Mouse (Mus musculus) thymus, postnatal 14 days (tissue): ENCODE results near the gene Cep19.
"Not testable (repeated sequence)": the region's sequence is repeated elsewhere in the genome, so short reads cannot be mapped to it uniquely, and the experiment has no call there.

Experiments
- DNase-seq: peaks from one replicate; pipeline ENCODE4 v3.0.0; 2021

The Cep19 gene

DNA sequence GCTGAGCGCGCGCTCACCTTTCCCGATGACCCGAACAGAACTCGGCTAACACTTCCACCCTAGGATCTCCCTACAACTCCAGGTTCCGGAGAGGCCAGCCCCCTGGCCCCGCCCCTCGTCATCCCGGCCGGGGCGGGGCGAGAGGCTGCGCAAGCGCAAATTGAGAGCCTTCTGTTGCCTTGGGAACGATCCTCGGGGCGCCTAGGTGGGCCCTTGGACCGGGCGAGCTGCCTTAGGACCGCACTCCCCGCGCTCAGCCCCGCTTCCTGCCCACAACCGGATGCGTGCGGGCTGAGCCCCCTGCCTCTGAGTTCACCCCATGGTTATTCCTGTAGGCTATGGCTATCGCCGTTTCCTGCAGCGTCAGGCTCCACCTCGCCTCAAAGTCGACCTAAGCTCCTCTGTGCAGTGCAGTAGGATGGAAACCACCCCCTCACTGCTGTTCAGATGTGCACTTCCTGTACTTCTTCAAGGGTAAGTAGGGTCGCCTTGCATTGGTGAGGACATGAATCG is at the start of gene Cep19, which contains the start of gene Pigx:
Gene Cep19, plus strand, starts transcription at position 163 of the 513 bp plus-strand sequence.
Gene Pigx, minus strand, starts transcription at position 103 of the 513 bp plus-strand sequence.
- DNase-seq, result peak; percentile 92

GRCm38 (mm10) chr16:32058817-32059216 is 40.8 kb upstream of the Cep19 start:
- DNase-seq, result no peak

DNA sequence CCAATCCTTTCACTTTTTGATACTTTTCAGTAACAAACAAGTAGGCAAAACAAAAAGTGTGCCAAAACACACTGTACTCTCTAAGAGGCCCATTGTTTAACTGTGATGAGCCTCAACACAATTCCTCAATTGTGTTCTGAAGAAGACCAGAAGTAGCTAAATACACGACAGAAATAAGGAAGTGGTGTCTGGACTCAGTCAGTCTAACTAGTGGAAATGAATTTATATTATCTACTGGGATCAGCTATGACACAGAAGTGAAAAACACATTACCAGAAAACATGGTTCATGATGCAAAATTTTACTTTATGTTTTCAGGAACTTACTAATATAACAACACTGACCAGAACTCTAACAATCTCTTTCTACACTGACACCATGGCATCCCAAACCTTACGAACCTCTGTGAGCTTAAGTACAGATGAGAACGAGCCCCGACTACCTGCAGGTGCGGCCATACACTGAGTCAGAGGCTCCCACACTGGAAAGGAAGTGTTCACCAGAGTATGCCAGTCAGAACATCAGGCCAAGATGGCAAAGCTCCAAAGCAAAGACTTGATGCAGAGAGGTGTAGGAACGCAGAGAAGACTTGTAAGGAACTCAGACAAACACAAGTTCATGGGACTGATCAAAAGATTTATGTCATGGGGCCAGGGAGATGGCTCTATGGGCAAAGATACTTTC is 39.6 kb upstream of the Cep19 start:
- peak; percentile 53 for DNase-seq

- DNase-seq, result no peak
Measured at GRCm38 (mm10) chr16:32062226-32062625, 37.4 kb upstream of the Cep19 start.

DNA sequence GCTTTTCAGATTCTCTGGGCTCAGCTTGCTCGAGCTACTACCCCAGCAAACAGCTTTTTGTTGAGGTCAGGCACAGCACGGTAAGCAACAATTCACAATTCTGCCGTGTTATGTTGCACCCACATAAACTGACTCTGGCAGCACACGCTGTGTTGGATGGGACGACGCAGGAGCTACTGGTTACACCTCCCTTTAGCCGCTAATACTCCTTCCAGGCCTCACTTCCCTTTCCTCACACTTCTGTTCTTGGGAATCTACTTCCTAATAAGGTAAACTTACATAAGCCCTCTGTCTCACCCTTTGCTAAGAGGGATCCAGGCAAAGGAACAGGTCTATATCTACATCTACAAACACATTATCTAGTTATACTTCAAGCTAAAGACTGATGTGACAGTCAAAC is 35.7 kb upstream of the Cep19 start:
- no peak for DNase-seq

- no peak for DNase-seq
Measured at GRCm38 (mm10) chr16:32066899-32067298, 32.7 kb upstream of the Cep19 start.

DNA sequence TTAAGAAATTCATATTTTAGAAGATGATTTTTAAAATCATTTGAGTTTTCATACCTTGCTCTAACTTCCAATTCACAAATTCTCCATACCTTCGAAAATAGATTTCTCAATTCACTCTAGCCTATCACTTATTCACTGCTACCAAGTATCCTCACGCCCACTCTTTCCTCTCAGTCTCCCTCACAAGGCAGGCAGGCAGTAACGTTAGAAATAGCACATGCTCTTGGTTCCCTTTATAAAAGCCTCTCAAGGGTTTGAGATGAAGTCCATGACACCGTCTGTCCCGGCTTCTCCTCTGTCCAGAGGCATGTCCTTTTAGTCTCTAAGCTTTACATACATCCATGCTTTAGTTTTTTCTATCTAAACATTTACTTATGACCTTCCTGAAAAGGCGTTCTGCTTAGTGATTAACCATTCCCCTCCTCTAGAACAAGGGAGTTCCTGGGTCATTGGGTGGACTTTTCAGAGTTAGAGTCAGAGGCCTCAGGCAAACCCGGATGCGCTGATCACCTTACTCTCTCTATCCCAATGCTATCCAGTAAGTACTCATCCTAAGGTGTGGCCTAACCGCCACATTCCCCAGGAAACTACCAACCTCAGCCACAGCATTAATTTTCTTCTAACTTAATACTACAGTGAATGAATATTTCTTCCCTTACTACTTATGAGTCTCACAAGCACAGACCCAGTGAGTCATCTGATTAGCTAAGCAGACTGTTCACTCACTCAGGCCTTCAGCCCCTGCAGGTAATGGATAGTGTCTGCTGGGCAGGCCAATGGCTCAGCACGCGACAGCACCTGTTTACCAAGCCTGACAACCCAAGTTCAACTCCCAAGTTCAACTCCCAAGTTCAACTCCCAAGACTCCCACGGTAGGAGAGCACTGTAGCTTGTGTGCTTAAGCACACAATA is 31.0 kb upstream of the Cep19 start:
- DNase-seq, result no peak

- DNase-seq, result not testable (repeated sequence)
Measured at GRCm38 (mm10) chr16:32070070-32070469, 29.5 kb upstream of the Cep19 start.

- DNase-seq, result no peak
Measured at GRCm38 (mm10) chr16:32075762-32076161, 23.8 kb upstream of the Cep19 start.

DNA sequence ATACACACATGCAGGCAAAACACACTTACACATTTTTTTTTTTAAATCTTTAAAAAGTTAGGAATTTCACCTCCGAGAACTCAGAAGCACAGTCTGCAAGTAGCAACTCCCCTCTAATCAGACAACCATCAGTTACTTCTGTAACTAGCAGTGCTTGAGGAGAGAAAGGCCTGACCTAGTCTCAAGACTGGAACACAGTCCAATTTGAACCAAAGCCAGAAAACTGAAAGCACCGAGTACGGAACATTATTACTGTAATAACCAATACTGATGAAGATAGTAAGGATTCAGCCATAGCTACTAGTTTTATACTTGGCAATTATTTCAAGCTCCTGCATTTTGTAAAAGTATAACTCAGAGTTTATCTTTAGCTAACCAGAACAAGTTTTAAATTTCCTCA is 23.2 kb upstream of the Cep19 start:
- no peak for DNase-seq

DNA sequence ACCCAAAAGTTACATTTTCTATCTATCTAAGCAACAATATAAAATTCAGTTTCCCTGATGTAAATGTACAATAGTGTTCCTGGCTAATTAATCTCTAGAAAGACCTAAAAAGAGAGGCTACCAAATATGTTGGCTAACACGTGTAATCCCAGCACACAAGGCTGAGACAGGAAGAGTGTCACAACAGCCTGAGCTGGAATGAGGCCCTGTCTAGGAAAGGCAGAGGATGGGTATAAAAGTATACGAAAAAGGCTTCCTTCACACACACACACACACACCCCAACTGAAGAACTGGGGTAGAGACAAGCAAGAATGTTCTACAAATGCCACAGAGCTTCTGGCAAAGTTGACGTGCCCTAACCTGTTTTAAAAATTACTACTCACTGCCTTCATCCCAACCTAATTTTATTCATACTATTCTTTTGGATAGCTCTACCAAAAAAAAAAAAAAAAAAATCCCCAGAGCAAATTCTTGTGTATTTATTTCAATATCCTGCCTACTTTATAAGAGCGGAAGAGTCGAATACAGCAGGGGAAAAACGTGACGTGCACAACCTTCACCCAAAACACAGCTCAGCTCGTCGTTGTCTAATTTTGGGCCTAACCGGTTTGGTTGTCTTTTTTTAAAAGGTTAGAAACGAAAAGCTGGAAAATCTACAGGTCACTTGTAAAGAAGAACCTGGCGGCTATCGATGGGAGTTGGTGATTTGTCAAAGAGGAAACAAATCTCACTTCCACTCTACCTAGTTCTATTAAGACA is 21.8 kb upstream of the Cep19 start:
- DNase-seq, result peak; percentile 24

GRCm38 (mm10) chr16:32078408-32078990 is 21.1 kb upstream of the Cep19 start:
- no peak for DNase-seq

DNA sequence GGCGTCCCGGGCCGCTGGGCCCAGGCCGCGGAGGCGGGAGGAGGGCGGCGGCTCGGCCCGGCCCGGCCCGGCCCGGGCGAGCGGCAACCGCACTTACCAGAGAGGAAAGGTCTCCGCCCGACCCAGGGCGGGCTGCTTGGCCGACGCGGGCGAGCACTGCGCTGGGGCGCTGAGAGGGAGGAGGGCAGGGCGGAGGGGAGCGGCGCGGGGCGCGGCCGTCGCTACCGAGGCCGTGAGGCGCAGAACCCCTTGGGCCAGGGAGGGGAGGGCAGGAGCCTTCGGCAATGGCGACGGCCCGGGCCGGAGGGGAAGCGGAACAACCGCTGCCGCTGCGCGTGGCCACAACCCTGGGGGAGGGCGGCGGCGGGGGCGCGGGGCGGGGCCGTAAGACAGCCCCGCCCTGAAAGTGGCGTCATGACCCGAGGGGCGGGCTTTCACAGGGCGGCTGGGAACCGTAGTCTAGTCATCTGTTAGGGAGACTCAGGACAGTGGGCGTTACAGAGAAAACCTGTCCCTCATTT is 20.5 kb upstream of the Cep19 start, which contains the start of gene Pak2:
Gene Pak2, minus strand, starts transcription at position 352 of the 521 bp plus-strand sequence.
- peak; percentile 86 for DNase-seq

- peak; percentile 63 for DNase-seq
Measured at GRCm38 (mm10) chr16:32087629-32088443, 11.8 kb upstream of the Cep19 start.

DNA sequence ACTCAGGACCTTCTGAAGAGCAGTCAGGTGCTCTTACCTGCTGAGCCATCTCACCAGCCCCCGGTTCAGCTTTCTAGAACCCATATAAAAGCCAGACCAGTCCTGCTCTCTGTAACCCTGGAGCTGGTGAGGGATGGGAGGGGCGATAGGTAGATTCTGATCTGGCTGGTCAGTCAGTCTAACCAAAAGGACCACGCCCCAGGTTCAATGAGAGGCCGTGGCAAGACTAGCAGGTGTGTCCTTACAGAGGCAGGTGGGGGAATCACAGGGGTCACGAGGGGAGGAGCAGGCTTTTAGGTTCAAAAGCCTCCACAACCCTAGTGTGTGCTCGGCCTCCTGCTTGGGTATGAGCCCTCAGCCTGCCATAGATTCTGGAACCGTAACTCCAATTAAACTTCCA is 8.1 kb upstream of the Cep19 start:
- no peak for DNase-seq

DNA sequence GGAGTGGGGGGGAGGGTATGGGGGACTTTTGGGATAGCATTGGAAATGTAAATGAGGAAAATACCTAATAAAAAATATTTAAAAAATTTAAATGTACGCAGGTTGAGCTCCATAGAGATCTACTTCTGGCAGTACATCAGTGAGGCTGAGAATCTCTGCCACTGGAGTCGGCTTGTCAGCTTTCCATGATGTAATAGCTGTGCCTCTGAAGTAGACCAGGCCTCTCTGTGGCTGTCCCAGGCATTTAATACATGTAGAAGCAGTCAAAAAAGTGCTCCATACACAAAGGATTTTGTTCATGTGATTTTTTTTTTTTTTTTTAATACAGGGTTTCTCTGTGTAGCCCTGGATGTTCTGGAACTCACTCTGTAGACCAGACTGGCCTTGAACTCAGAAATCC is 1.8 kb upstream of the Cep19 start:
- DNase-seq, result not testable (repeated sequence)

DNA sequence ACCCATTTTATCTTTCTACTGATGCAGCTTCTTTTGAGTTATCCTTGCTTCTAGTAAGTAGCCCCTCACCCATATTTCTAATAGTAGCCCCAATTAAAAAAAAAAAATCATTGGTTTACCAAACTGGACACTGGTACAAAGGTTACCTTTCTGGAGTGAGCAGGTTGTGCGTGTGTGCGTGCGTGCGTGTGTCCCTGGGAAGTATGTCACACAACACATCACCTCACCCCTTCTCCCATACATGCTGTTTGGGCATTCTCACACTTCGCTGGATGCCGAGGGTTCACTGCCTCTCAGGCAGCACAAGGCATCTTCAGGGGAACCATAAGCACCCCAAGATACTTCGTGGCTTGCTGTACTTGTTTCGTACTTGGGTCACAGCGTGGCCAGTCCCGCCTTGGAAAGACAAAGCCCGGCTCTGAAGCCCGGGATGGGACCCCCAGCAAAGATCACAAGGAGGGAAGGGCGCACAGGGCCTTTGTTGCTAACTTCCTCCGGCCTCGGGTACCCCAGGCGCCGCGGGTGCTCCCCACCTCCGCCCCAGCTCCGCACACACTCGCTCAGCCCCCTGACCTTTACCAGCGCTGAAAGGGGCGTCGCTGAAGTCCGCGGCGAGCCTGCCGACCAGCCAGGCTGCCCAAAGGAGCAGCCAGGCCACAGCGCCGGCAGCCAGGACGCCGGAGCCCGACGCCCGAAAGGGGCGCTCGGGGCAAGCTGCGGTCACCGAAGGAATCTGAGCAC is 533 bp upstream of the Cep19 start:
- peak; percentile 66 for DNase-seq

GRCm38 (mm10) chr16:32102295-32102694 is 2.7 kb downstream of the Cep19 start:
- DNase-seq, result no peak

DNA sequence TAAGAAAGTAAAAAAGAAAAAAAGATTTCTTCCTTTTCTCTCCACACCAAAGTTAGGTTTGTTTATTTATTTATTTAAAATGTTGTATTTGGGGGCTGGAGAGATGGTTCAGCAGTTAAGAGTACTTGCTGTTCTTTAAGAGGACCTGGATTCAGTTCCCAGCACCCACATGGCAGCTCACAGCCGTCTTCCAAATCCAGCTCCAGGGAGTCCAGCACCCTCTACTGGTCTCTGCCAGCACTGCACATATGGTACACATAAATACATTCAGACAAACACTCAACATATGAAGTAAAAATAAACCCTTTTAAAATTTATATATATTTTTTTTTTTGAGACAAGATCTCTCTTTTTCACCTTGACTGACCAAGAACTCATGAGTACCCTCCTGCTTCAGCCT is 6.1 kb downstream of the Cep19 start:
- DNase-seq, result no peak

DNA sequence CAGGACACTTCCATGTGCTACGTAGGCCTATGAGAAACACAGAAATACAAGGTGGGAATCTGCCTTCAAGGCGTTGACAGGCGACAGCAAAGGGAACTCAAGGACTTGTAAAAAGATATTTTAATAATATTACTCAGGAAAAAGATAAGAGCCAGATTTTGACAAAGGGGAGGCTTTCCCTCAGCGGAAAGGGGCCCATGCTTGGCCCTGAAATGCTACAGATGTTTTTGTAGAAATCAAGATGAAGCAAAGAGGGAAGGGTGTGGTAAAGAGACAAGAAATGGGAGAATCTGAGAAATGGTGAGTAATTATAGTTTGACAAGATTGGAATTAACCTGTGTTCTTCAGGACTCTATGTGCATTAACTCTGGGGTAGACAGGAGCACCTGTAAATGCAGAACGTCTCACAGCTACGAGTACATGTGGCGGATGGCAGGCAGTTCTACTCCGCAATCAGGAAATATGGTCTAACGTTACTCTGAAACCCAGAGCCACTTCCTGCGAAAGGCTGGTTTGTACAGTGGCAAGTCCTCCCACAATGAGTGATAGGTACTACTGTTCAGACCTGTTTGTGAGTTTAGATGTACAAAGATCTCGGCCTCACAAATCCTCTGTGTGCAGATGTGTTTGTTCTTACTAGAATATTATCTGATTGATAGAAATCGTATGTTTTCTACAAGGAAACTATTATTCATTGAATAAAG is 7.9 kb downstream of the Cep19 start:
- peak; percentile 79 for DNase-seq
